Mouse (Mus musculus): Measurements from ENCODE around the gene Gtf2h2.
"Not testable (repeated sequence)": the region's sequence is repeated elsewhere in the genome, so short reads cannot be mapped to it uniquely, and the experiment has no call there.

The Gtf2h2 gene

DNA sequence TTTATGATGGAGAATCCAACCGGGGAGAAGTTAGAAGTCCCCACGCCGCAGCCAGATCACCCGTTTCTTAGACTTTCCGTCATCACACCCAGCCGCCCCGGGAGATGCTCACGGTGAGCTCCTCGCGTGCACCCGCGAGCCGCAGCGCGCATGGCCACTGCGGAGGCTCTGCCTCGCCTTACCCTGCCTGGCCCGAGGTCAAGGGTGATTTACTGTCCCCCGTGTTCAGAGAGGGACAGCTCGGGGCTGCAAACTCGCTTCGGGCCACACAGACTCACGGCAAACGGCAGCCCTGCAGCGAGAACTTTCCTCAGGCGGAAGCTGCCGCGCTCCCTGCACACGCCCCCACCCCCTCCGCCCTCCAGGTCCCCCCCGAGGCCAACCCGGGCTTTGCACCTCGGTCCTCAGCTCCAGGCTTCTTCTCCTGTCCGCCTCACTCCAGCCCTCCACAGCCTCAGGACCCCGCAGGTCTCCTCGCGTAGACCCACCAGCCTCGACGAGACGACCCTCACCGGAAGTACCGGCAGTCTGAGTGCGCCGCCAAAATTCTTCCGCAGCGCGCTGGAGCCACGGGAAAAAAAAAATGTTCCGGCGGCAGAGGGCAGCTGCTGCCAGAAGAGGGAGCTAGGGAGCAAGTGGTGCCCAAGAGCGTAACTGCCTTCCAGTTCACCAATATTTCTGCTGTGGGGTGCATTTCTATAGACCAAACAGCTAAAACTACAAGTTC is at the start of gene Gtf2h2:
Gene Gtf2h2, minus strand, starts transcription at position 519 of the 727 bp plus-strand sequence.
- peak; percentile 80 to 82 for DNase-seq

DNA sequence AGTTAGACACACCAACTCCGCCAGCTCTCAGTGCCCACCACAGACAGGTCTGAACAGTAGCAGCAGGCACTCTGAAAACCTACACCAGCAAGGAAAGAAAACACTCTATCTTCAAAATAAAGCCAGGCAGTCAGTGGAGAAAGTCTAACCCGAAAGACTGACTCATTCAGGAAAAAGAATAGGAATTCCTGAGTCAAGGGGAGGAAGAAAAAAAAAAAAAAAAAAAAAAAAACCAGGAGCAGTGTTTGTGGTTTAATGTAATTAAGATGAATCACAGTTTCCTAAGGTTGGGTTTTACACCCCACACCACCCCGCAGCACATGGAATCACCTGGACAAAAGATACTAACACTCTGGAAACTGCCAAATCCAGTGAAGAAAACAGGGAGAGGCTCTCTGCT is 43.8 kb upstream of the Gtf2h2 start:
- DNase-seq = no peak

DNA sequence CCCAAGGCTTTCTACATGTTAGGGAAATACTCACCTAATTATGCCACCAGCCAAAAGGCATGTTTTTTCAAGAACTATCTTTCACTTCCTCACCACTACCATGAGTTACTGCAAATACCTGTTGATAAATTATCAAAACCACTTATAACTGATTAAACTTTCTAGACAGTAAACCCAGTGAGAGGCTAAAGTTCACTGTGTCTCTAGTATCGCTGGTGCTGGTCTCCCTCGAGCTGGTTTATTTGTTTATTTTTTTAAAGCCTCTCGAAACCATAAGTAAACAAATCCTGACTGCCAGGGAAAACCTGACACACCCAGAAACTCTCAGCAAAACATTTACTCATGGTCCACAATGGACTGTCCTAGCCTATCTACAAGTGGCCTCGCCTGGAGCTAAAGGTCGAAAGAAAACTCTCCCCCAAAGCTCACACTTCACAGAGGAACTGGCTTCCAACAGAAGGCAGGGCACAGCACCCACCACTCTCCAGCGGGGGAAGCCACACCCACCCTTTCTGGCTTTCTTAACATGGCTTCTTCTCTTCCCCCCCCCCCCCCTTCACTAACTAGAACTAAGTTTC is 40.5 kb upstream of the Gtf2h2 start:
- DNase-seq = peak; percentile 68 to 83

DNA sequence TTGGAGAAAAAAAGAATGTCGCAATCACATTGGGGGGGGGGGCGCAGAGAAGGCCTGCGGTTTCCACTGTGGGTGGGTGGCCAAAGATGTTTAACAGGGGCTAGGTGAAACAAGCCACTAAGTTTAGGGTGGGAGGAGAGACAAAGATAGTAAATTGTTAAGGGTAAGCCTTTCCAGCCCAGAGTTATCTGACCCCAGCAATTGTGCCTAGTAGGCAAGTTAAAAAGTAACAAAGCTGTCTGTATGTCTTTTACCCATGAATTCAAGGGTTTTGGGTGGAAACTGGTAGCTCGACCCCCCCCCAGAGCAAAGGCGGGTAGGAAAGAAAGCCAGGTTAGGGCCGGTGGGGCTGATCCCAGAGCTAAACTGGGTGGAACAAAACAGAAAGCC is 34.3 kb upstream of the Gtf2h2 start:
- no peak for DNase-seq

DNA sequence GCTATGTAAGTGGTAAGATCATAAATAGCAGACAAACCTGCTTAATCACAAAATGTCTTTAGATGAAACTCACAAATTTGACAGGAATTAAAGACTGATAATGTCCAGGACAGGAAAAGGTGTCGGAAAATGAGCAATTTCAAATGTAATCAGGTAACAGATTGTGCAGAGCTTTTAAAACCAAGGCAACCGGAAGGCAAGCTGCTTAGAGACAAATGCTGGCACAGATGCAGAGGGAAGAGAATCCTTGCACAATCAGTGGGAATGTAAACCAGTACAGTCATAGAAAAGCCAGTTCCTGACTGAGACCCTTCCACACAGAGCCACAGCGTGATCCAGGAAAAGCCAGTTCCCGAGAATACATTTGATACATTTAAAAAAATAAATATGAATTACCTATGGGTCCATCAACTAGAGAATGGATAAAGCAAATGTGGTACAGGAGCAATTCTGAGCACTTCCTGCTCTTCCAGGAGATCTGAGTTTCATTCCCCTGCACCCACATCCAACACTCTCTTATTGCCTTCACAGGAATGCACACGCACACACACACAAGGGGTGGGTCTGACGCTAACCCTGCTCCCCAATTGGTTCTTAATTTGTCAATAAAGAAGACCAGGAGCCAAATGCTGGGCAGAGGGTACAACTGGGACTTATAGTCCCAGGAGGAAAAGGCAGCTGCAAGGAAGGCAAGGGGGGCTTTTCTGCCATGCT is 33.7 kb upstream of the Gtf2h2 start:
- peak in 1 of 2 experiments; percentile 40 for DNase-seq

DNA sequence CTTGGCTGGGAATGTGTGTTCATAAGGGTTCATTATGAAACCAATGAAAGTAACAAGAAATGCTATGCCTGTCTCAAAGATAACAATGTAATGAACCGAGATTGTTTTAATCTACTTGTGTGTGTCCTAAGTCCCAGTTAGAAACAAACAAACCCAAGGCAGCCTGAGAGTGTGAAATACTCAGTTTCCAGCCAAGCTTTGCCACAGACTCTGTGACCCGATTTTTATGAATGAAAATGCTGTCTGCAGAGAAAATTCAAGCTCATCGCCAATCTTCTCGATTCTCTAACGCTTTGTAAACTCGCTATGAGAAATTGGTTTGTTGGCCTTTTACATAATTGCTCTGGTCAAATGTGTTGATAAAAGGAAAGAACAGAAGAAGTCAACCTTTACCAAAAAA is 32.5 kb upstream of the Gtf2h2 start:
- DNase-seq = no peak

DNA sequence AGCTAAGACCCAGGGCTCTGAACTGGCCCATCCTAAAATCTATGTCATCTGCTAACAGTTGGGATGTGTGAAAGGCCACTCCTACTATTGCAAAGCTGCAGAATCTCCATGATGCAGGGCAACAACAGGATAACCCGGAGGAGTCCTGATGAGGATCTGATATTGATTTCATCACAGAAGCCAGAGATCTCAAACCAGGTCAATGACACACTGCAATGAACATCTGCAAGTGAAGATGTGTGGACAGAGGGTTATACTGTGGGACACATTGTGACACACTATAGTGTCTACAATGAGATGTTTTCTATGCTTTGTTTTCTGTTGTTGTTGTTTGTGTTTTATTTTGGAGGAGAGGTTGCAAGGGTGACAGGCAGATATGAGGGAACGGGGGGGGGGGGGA is 31.3 kb upstream of the Gtf2h2 start:
- DNase-seq = no peak

DNA sequence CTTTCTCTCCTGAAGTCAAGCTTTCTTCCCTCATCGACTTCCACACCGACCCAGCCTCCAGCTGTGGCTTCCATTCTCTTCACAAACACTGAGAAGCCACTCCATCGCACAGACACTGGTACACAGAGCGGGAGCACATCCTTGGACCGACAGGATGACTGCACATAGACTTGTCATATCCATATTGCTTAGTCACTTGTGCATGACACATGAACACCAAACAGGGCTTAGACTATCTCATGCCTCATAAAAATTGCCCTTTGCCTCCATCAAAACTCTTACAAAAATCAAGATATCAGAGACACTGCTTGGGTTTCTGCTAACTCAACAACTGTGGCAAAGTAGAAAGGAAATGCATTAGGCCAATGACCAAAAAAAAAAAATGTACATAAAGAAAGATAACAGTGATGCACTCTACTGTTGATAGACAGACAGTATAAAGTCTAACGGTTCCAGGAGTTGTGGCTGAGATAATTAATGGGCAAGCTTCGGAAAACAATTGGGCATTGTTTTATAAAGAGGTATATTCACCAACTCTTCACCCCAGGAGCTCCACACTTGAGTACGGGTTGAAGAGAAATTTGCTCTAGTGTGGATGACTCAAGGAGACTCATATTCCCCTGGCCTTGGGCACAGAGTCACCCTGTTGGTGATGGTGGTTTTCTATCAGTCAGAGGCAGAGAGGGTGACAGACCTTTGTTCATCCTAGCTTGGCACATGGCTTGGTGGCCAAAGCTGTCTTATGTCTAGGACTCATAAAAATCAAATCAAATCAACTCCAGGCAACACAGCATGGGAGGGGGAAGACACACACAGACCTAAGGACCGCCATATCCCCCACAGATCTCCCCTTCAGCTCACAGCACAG is 29.6 kb upstream of the Gtf2h2 start:
- no peak for DNase-seq

DNA sequence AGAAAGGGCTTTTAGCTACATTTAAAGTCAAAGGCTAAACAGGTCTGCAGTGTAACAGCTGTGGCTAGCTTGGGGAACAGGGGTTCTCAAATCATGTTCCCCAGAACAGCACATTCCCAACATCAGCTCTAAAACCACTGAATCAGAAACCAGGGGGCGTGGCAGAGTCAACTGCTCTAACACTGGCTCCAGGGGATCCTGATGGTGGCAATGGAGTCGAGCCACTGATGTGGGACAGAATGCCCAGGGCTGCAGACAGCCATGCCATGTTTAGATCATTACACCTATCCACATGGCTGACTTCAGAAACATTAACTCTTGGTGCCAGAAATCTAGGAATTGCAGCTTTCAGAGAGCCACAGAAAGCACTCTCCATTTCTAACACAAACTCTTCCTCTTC is 26.8 kb upstream of the Gtf2h2 start:
- no peak for DNase-seq

DNA sequence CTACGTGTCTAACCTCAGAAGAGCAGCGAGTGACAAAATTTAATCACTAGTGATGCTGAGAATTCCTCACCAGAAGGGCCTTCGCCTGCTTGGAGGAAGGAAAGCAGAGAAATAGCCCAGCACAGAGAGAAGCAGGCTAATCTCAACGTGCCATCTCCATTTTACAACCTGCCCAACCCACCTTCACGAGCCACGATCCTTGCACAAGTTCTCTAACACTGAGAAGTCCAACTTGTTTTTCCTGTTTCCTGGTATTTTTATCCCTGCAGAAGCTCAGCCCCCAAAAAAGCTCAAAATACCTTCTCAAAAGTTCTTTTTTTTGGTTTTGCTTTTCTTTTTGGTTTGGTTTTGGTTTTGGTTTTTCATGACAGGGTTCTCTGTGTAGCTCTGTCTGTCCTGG is 25.8 kb upstream of the Gtf2h2 start:
- DNase-seq = no peak

DNA sequence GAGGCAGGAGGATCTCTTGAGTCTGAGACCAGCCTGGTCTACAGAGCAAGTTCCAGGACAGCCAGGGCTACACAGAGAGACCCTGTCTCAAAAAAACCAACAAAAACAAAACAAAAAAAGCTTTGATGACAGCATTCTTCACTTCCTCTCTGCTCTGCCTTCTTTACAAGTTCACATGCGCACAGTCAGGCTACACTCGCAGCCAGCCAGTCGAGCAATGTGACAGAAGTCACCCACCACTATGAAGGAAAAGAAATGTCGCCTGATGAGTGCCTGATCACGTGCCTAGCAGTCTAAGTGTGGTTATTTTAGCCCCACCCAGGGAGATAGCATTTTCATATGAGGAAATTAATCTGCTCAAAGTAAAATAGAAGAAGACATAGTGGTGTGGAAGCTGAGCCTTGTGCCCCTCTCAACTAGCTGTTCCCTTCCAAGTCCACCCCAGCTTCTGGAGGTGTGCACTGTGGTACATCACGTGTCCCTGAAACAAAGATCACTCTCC is 25.3 kb upstream of the Gtf2h2 start:
- DNase-seq = no peak

DNA sequence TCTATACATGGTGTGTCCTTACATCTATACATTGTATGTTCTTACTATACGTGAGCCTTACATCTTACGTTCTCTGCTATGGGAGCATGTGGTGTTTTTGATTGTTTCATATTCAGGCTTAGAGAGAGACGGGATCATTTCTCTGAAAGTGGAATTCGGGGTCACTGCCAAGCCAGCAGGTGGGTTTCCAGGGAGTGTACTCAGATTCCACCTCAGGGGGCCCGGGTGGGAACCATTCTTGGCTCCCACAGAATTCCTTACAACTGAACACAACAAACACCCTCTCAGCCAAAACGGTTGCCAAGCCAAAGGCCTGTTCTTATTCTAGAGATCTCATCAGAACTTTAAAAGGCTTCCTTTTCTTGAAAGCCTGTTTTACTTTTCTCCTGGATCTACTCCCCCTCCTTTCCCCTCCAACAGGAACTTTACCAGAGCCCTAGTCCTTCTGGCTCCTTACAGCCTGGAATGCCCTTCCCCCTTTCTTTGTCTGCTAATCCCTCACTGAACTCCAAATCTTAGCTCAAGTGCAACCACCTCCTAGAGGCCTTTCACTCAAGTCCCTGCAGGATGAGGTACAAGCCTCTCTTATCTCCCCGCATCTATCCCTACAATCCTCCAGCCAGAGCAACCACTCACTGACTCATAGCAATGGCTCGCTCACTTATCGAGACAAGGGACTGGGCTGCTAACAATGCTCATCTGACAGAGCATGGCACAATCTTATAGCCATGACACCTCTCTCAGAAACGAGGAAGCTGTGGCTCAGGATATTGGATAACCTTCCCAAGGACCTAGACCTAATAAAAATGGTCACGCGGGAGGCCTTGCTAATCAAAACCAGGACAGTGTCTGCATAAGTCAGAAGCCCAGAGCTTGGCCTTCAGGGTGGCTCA is 24.1 kb upstream of the Gtf2h2 start:
- peak; percentile 29 to 53 for DNase-seq

DNA sequence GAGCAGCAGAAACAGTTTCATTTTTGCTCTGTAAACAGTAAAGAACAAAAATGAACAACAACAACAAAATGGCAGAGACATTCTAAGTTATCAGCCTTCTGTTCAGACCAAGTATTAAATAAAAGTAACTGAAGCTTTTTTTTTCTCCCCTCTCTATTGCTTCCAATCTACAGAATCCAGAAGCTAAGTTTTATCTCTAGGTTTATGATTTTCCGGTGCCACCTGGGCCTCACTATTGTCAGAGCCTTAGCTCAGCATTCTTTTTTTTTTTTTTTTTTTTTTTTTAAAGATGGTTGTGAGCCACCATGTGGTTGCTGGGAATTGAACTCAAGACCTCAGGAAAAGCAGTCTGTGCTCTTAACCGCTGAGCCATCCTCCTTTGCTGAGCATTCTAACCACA is 20.4 kb upstream of the Gtf2h2 start:
- DNase-seq = no peak

DNA sequence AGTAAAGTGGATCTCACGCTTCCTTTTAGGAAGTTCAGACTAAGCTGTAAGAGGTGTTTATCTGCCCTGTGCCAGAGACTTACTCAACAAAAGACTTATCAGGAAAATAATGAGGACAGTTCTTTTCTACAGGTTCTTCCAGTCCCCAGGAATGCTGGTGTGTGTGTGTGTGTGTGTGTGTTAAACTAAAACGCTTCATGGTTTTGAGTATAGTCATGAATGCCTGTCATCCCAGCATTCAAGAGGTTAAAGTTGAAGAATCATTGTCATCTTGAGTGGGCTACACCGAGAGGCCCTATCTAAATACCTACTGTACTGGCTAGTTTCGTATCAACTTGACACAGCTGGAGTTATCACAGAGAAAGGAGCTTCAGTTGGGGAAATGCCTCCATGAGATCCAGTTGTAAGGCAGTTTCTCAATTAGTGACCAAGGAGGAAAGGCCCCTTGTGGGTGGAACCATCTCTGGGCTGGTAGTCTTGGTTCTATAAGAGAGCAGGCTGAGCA is 19.5 kb upstream of the Gtf2h2 start:
- no peak for DNase-seq

DNA sequence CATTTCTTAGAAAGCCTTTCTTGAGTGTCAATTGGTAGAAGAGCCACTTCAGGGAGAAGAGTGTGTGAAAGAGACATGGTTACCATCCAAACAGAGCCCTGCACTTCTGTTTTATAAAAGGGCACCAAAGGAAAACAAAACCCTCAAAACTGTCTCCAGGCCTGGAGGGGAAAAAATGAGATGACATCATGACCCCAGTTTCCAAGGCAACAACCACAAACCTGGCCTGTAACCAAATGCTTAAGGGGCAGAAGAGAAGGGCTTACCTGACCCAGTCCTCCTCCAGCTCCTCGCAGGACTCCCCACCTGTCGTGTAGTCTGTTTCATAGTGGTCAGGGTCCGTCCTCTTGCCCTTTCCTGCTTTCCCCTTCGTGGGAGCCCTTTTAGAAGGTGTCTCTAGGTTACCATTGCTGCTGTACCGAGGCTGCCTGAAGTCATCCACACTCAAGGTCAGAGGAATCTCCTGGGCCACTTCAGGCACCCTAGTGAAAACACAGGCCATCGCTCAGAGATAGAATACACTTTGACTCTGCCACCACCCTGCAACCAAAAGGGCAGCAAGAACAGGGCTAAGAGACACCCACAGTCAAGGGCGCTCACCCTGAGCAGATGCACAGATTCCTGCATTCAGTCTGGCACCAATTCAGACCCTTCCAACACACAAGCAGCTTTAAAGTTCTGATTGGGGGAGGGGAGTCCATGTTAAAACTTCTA is 18.9 kb upstream of the Gtf2h2 start:
- peak; percentile 57 to 79 for DNase-seq

DNA sequence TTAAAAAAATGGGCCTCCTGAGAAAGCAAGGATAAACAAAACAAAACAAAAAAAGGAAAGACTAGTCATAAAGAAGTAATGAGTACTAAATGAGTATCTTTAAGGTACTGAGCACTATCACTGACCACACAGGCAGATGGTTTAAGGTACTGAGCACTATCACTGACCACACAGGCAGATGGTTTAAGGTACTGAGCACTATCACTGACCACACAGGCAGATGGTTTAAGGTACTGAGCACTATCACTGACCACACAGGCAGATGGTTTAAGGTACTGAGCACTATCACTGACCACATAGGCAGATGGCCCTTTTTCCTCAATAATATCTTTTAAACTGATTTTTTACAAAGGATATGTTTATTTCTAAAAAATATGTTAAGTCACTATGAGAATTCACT is 7.2 kb upstream of the Gtf2h2 start:
- not testable (repeated sequence) for DNase-seq

DNA sequence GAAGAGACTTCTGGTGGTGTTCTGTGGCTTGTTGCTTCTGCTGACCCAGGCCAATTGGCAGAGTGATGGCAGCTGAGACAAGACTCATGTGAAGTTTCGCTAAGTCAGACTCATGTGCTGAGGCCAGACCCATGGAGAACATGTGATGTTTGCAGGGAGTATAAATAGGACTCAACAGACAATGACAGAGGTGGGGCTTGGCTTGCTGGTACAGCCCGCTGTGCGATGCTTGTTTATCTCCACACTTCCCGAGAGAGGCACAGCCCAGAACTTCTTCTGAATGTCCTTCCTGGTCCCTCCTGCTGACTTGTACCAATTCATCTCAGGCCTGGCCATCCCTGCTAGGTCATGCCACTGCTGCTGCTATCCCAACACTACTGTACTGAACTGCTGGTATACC is 3.0 kb upstream of the Gtf2h2 start:
- peak; percentile 61 to 74 for DNase-seq

DNA sequence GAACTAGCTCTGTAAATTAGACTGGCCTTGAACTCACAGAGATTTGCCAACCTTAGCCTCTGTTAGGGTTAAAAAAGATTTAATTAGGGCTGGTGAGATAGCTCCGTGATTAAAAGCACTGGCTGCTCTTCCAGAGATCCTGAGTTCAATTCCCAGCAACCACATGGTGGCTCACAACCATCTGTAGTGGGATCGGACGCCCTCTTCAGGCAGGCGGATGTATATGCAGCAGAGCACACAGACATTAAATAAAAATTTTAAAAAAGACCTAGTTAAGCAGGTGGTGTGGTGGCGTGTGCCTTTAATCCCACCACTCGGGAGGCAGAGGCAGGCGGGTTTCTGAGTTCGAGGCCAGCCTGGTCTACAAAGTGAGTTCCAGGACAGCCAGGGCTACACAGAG is 2.0 kb upstream of the Gtf2h2 start:
- not testable (repeated sequence) for DNase-seq

DNA sequence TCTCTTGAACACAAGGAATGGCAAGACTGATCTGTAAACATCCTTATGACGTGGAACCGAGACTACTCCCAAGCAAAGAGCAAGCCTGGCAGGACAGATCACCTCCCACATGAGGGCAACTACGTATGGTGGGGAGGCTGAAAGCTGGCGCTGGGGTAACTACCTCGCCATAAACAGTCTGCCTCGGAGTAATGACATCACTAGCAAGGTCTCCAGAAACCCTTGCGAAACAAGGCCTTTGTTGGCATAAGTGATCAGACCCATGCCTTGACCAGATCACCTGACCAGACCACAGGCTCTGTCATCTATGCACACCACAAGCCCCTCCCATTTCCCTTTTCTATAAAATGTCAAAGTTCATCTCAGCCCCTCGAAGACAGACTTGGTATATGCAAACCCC is 934 bp upstream of the Gtf2h2 start:
- DNase-seq = no peak

DNA sequence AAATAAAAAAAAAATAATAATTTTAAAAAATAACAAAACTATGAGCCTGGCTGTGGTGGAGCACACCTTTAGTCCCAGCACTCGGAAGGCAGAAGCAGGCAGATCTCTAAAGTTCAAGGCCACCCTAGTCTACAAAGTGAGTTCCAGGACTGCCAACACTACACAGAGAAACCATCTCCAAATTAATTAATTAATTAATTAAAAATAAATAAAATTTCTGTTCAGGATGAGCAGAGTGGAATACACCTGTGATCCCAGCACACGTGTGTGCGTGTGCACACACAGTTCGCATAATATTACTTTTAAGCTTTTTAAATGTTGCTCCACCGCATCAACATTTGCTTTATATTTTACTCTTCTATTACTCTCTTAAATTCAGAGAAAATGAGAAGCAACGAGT is 756 bp downstream of the Gtf2h2 start:
- no peak for DNase-seq

DNA sequence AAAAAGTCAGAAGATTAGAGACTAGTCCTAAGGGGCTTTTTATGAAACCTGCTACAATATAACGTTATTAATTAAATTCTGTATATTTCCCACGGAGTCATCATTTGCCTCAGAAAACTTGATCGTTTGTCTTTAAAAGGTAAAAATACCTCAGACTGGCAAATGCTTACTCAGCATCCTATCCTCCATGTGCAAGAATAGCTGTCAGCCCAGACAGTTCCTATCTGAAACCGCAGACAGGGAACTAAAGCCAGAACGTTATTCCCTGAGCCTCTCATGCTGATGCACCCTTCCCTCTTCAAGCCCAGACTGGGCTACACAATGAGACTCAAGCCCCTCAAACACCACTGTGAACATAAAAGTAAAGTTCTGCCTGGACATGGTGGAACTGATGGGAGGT is 2.0 kb downstream of the Gtf2h2 start:
- DNase-seq = no peak
